8 mouse cellular contexts compared by ENCODE assay signal in the genomic region with DNA sequence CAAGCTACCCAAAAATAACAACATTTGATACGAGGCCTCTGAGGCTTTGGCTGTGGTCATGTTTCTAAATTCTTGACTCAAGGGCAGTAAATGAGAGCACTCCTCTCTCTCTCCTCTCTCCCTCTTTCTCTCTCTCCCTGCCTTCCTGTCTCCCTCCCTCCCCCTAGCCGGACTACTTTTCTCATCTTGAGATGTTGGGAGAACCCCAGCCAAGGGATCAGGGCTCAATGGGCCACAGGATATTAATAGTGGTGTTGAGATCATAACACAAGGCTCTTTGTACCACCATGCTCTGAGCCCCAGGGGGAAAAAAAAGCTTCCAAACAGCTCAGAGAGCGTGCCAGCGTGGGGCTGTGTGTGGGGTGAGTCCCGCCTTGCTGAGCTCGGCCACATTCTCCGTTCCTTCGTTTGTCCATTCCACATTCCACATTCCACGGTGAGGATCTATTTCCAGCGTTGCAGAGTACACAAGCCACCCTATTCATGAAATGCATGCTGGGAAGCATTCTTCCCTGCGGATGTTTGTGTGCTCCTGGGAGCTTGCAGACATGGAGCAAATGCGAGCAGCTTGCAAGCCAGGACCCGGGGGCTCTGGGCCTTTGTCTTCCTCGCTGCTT. TPM values are rescaled to one million over a fixed set of nuclear protein-coding genes. Genes with fewer than 3 reads are reported as not detected.
DNase-seq lines count a peak whose midpoint lies in the region; ATAC-seq lines count a peak whose summit lies in the region.

No protein-coding gene starts in this region.

- WGBS in hindbrain, embryonic 16.5 days, result 8% methylated on average over 14 of the region's 14 CpGs
- 29% methylated on average over 14 of the region's 14 CpGs for WGBS in limb, embryonic 11.5 days
- WGBS in neural tube, embryonic 12.5 days, result 9% methylated on average over 14 of the region's 14 CpGs

- H3K27me3 ChIP-seq in hindbrain, embryonic 16.5 days (replicated peaks; ENCODE audit: control insufficient read depth, insufficient read depth, low read length), result no peaks in the 10 kb centered on the region
- H3K27me3 ChIP-seq in limb, embryonic 11.5 days (ENCODE audit: control insufficient read depth, insufficient read depth, low read length), result no peaks in the 10 kb centered on the region
- no peaks in the 10 kb centered on the region for H3K27me3 ChIP-seq in neural tube, embryonic 12.5 days (replicated peaks)

- no peaks in the 10 kb centered on the region for H3K36me3 ChIP-seq in hindbrain, embryonic 16.5 days (ENCODE audit: control insufficient read depth, insufficient read depth, low read length)
- no peaks in the 10 kb centered on the region for H3K36me3 ChIP-seq in limb, embryonic 11.5 days (ENCODE audit: control insufficient read depth, insufficient read depth, low read length)
- H3K36me3 ChIP-seq in neural tube, embryonic 12.5 days, result no peaks in the 10 kb centered on the region

- H3K9me3 ChIP-seq in hindbrain, embryonic 16.5 days (ENCODE audit: control insufficient read depth, low read length), result no peaks in the 10 kb centered on the region
- no peaks in the 10 kb centered on the region for H3K9me3 ChIP-seq in limb, embryonic 11.5 days (ENCODE audit: control insufficient read depth, low read length)
- H3K9me3 ChIP-seq in neural tube, embryonic 12.5 days, result no peaks in the 10 kb centered on the region

- peak; percentile 79 for ATAC-seq in hindbrain, embryonic 16.5 days
- no peak for ATAC-seq in limb, embryonic 11.5 days (ENCODE audit: insufficient number of reproducible peaks, low FRiP score, low TSS enrichment, low read depth)
- ATAC-seq in neural tube, embryonic 12.5 days (ENCODE audit: low FRiP score, low read depth), result peak; percentile 41

- no peak overlapping the region for H3K4me3 ChIP-seq in hindbrain, embryonic 16.5 days (ENCODE audit: low read length)
- H3K4me3 ChIP-seq in limb, embryonic 11.5 days (ENCODE audit: low read depth, low read length), result no peak overlapping the region
- H3K4me3 ChIP-seq in neural tube, embryonic 12.5 days, result no peak overlapping the region

- H3K4me1 ChIP-seq in hindbrain, embryonic 16.5 days (ENCODE audit: control insufficient read depth, insufficient read depth, low read depth, low read length), result peaks cover 21% of the 10 kb centered on the region
- H3K4me1 ChIP-seq in limb, embryonic 11.5 days (ENCODE audit: control insufficient read depth, insufficient read depth, low read length), result peaks cover 11% of the 10 kb centered on the region; the same call in 1 of the 2 replicates
- H3K4me1 ChIP-seq in neural tube, embryonic 12.5 days, result peaks cover 35% of the 10 kb centered on the region

- DNase-seq in cerebellum, adult 11-12 months, result peak; percentile 33
- no peak for DNase-seq in cerebellum, adult 11 months
- DNase-seq in cerebellum, postnatal 25 days, result peak; percentile 29 to 46
- peak; percentile 70 to 79 for DNase-seq in gastrocnemius, adult 8-10 months (ENCODE audit: low spot score in 2 of 2)
- peak; percentile 54 for DNase-seq in limb, embryonic 11.5 days (ENCODE audit: low spot score)
- no peak for DNase-seq in urinary bladder, adult 2 months (ENCODE audit: low spot score)

- peak overlapping the region; percentile 62 for H3K27ac ChIP-seq in hindbrain, embryonic 16.5 days (ENCODE audit: low read depth, low read length)
- peak overlapping the region; percentile 73 for H3K27ac ChIP-seq in limb, embryonic 11.5 days (replicated peaks; ENCODE audit: low read depth, low read length)
- H3K27ac ChIP-seq in neural tube, embryonic 12.5 days, result no peak overlapping the region

- H3K4me2 ChIP-seq in hindbrain, embryonic 16.5 days (ENCODE audit: low read length), result peak overlapping the region; percentile 0; the same call in 1 of the 2 replicates
- H3K4me2 ChIP-seq in limb, embryonic 11.5 days (ENCODE audit: low read depth, severe bottlenecking), result no peak overlapping the region
- H3K4me2 ChIP-seq in neural tube, embryonic 12.5 days (replicated peaks), result peak overlapping the region; percentile 26; the same call in 1 of the 2 replicates

- 0 out of 2 replicates have a peak overlapping the region, but pooled peaks have one; percentile 1 for H3K9ac ChIP-seq in hindbrain, embryonic 16.5 days (ENCODE audit: low read depth, low read length)
- no peak overlapping the region; the same call in 1 of the 2 replicates for H3K9ac ChIP-seq in limb, embryonic 11.5 days (ENCODE audit: low read length)
- no peak overlapping the region for H3K9ac ChIP-seq in neural tube, embryonic 12.5 days

RNA-seq across cellular contexts. Expression of gene Irf2bp2, which starts 27.2 kb away (rescaled TPM):
- 10 to 100 TPM; 22.2 to 31.2 (median 23.5) TPM for total RNA-seq in gastrocnemius, adult 8-10 months (2022)
- 8.0 and 8.2 TPM in 2 replicates for polyA plus RNA-seq in hindbrain, embryonic 16.5 days (2015; fragmentation: Nextera tagmentation; extraction: Ambion mirVana)
- 4.9 and 5.6 TPM in 2 replicates for polyA plus RNA-seq in limb, embryonic 11.5 days (2014; fragmentation: Nextera tagmentation; extraction: Ambion mirVana)
- 8.5 and 9.5 TPM in 2 replicates for polyA plus RNA-seq in neural tube, embryonic 12.5 days (2016; fragmentation: Nextera tagmentation; extraction: Ambion mirVana)
- 33.4 and 35.5 TPM in 2 replicates for polyA plus RNA-seq in urinary bladder, adult 2 months (2012; rRNA removed)

Comparison
In these comparisons a context has a peak if more than half of its experiments do, and no peak if none do; other contexts are left out.
1. DNase-seq: peak in cerebellum, adult 11-12 months (single experiment), cerebellum, postnatal 25 days (2 of 2), gastrocnemius, adult 8-10 months (2 of 2) and limb, embryonic 11.5 days (single experiment); none in cerebellum, adult 11 months (single experiment) and urinary bladder, adult 2 months (single experiment).